Mouse (Mus musculus): ENCODE data around the gene Tceal1.

DNA sequence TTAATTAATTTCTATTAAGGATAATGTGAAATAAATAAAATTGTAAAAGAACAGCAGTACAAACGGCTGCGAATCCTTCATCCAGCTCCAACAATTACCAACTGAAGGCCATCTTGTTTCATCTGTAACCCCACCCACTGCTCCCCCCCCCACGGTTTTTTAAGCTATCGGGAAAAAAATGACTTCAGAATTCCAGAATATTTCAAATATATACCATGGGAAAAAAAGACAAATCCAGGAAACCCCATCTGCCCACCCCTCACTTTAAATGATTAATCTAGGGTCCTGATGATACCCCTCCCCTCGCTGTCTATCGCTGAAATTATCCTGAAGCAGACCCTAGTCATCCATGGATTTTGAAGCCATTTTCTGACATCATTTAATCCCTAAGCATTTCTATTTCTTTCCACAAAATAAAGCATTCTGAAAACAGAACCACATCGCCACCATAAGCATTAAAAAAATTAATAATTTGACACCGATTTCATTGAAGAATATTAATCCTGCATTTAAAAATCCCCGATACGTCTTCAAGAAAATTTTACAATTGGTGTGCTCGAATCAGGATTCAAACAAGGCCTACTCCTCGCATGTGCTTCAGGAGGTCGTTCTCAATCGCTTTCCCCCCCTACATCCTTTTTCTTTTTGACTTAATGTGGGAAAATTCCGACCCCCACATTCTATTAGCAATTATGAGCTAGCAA lies 32.5 kb downstream of the Tceal1 start:
- TF ChIP-seq CTCF (IDR thresholded peaks at IDR 0.05; ENCODE audit: borderline replicate concordance, insufficient read depth, low read length) (no peak), POLR2A (IDR thresholded peaks at IDR 0.05; ENCODE audit: low read depth, low read length) (no peak)

Data from embryonic fibroblast, embryonic 13.5 days (primary cell).